Mouse (Mus musculus) E14TG2a.4 (cell line): ENCODE data around the gene Fdxr.

Experiments
- CTCF ChIP-seq: conservative IDR thresholded peaks from 2 replicates; pipeline ENCODE4 v1.5.1; 2014; ENCODE audit warnings: low read length
- NANOG ChIP-seq: IDR thresholded peaks from 2 replicates; pipeline ENCODE4 v1.6.1; 2014; ENCODE audit warnings: borderline replicate concordance, low read length, mixed read lengths
- POU5F1 ChIP-seq: IDR thresholded peaks from 2 replicates; pipeline ENCODE4 v1.6.1; 2014; ENCODE audit warnings: low read length, borderline replicate concordance

DNA sequence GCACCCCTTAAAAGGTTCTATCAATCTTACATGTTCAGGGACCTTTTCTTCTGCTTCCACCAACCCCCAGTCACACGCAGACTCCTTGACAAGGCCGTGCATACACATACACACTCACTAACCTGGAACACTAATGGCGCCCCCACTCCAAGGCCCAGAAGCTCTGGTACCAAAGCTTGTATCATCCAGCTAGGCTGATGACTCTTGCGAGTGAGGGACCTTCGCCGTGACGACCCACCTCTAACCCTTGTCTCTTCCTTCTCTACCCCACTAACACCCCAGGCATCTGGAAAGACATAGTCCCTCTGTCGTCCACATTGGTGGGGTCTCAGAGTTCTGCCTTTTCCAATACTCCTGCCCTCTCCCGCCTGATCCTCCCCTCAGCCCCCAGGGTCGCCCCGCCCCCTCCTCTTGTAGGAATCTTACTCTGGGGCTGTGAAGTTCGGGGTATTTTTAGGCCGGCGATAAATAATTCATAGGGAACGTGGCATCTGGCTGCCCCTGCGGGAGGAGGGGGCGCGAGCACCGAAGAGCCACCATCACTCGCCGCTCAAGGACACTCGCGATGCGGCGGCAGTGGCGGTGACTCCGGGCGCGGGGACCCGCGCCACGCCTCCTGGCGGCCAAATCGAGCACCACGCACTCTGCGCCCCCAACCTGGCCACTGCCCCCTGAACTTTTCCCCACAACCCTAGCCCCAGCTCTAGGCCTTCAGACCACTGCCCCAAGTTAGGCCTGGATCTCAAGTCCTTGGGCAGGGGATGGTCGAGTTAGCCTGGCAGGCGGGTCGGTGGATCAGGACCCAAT lies 11.8 kb downstream of the Fdxr start:
- TF ChIP-seq CTCF (no peak; the same call in 1 of the 2 replicates), POU5F1 (no peak), NANOG (no peak)
